Mouse (Mus musculus) gonadal fat pad, adult 2 months (tissue): ENCODE results near the gene Dcaf6. TPM values are rescaled to one million over a fixed set of nuclear protein-coding genes. Genes with fewer than 3 reads are reported as not detected.
"Not testable (repeated sequence)": the region's sequence is repeated elsewhere in the genome, so short reads cannot be mapped to it uniquely, and the experiment has no call there.

Experiments
- DNase-seq: peaks from one replicate; pipeline ENCODE4 v3.0.0-alpha.2; 2012; ENCODE audit warnings: low read depth
- polyA plus RNA-seq: library from polyadenylated mRNA; depleted of rRNA; stranded (reverse); fragments of >200 nt; gene quantifications from 2 replicates; pipeline ENCODE4 v1.2.3, GENCODE M21; 2012

Dcaf6 gene
- polyA plus RNA-seq, 1 experiment: 27.6 TPM

GRCm38 (mm10) chr1:165421357-165421915 is 38.8 kb downstream of the Dcaf6 start:
- no peak for DNase-seq

DNA sequence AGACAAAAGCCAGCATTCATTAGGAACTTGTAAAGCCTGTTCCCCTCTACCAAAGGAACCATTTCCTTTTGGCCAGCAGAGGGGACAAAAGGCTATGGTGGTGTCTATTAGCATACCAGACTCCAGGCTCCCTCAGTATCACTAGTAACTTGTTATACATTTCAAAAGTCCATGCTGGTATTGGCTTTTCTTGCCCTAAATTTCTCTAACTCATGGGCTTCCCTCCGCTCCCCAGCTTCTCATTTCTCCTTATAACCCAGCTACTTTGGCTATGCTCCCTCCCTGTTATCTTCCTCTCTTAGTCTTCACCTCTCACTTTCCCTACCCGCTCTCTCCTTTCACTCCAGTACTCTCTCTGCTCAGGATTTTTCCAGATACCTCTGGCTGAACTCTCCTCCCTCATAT is 63.9 kb downstream of the Dcaf6 start:
- no peak for DNase-seq

DNA sequence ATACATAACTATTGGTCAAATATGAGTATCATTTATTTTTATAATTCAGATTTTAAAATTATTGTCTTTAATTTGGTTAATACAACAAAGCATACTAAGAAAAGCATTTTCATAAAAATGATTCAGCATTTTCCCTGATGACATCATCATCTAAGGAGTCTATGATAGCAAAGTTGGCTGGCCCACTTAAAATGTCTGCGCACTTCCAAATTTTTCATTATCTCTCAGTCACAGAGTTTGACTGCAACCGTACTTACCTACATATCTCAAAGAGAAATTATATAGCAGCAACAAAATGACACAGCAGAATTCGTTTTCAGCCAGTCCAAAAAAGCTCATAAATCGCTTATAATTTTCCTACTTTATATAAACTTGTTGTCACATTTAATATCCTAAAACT is 64.3 kb downstream of the Dcaf6 start:
- no peak for DNase-seq

DNA sequence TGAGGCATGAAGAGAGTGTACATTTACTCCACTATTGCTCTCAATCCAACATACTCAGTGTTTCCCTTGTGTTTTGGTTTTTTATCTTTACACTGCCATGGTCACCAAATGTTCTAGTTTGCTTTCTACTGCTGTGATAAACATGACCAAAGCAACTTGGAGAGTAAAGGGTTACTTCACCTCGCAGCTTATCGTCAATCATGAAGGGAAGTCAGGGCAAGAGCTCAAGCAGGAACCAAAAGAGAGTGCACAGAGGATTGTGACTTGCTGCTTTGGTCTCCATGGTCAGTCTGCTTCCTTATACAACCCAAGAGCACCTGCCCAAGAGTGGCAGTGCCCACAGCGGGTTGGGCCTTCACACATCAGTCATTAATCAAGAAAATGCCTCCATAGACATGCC is 65.4 kb downstream of the Dcaf6 start:
- DNase-seq: no peak

- no peak for DNase-seq
Observed at GRCm38 (mm10) chr1:165393033-165393432, 67.2 kb downstream of the Dcaf6 start.

- DNase-seq: peak; percentile 3
Observed at GRCm38 (mm10) chr1:165388716-165389115, 71.6 kb downstream of the Dcaf6 start.

DNA sequence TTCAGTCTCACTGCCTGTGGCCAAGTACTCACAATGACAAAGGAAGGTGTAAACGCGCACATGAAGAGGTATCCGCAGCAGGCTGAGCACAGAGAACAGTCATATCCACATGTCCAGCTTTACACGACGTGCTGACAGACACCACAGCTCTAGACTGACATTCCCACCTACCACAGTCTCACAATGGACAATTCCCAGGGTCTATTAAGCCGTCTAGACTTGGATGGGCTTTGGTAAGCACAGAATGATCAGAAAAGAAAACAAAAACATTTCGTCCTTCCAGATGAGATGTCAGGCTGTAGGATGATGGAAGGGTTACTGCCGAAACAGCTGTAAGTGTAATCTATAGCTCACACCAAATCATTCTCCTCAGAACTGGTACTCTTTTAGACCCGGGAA is 73.8 kb downstream of the Dcaf6 start:
- DNase-seq: no peak

DNA sequence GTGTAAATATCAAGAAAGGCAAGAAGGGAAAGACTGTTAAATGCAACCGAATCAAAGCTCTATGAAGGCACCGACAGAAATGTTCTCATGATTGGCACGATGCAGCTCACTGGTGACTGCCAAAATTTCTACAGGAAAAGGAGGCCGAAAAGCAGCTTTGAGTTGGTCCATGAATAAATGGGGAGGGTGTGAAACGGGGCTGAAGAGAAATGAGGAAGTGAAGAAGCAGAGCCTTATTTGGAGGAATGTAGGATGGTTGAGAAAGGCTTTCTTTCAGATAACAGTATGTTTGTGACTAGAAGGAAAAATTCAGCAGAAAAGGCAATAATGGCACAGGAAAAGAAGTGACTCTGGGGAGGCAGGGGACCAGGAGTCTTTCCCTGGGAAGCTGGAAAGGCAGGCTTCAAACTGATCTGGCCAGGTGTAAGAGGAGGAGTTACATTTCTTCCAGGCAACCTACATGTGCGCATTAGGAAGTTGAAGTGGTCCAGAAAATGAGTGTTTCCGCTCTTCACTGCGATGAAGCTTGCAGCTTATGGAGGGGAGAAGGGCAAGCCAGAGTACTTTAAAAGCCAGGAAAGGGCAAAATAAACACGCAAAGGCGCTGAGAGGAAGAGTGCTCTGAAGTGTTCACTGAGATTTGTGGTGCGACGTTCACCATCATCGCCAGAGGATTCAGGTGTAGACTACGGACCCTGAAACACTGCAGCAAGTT is 74.3 kb downstream of the Dcaf6 start:
- DNase-seq: no peak

- DNase-seq: no peak
Observed at GRCm38 (mm10) chr1:165373839-165374238, 86.4 kb downstream of the Dcaf6 start.

DNA sequence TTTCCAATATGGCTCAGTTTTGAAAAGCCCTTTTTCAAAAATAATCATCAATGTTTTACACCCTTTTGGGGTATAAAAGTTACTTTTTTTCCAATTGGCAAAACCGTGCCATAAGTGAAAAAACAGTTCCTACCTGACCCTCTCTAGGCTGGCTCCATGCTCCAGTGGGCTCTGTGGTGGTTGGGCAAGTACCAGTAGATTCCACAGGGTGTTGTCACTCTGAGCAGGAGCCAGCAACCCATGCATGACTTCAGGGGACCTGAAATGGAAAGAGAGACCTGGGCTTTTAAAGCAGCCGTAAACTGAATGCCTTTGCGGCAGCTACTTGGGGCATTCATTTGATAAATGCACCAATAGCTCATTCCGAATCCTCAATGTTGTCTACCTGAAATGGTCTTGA is 89.3 kb downstream of the Dcaf6 start:
- DNase-seq: no peak

DNA sequence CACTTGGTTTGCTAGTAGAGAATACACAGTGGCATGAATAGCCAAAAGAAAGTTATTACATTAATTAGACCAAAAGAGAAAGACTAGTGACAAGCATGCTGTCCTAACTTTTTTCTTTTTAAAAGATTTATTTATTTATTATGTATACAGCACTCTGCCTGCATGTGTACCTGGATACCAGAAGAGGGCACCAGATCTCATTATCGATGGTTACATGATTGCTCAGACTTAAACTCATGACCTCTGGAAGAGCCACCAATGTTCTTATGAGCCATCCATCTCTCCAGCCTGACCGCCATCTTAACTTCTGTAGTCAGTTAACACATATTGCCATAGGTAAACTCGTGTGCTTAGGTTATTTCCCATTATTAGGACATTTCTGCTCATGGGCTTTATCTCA is 95.2 kb downstream of the Dcaf6 start:
- DNase-seq: no peak

GRCm38 (mm10) chr1:165363271-165363670 is 97.0 kb downstream of the Dcaf6 start:
- peak; percentile 36 for DNase-seq

DNA sequence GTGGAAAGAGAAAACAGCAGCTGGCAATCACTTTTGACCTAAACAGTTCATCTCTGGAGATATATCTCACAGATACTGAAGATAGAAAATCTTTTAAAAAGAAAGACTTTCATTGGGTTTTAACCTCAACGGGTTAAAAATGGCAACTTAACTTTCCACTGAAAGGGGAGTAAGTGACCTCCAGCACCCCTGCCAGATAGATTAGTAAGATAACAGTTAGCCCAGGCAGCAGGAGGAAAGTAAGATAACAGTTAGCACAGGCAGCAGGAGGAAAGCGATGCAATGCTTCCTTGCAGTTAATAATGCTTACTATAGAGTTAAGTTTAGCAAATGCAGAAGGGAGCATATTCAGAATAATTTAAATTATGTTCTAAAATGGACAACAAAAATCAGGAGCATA is 103.9 kb downstream of the Dcaf6 start:
- no peak for DNase-seq

DNA sequence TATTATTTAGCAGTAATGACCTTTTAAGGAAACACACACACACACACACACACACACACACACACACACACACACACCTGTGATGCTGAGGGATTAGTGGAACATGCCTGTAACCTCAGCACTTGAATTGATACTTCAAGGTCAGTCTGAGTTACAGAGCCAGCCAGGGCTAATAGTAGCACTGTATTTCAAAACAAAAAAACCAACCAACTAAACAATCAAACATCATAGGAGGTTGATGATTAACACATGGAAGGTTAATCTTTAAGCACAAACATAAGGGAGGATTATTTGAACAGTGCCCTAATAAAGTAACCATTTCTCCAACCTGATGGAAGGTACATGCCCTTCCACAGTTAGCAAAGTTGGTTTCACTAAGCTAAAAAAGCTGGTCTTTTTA is 111.6 kb downstream of the Dcaf6 start:
- no peak for DNase-seq

GRCm38 (mm10) chr1:165344453-165344852 is 115.8 kb downstream of the Dcaf6 start:
- no peak for DNase-seq

DNA sequence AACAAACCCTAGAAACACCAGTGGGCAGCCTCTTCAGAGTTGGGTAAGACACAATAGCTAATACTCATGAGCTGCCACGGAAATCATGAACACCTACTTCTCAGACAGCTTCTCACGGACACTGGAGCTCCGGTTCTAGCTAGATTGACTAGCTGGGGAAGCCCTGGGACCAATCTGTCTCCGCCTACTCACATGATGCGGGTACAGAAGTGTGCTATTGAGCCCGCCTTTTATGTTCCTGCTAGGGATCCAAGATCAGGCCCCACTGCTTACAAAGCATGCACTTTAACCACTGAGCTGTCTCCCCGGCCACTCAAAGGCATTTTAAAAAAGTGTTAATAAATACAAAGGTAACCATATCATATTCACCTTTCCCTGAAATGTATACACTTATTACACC is 118.1 kb downstream of the Dcaf6 start:
- no peak for DNase-seq

DNA sequence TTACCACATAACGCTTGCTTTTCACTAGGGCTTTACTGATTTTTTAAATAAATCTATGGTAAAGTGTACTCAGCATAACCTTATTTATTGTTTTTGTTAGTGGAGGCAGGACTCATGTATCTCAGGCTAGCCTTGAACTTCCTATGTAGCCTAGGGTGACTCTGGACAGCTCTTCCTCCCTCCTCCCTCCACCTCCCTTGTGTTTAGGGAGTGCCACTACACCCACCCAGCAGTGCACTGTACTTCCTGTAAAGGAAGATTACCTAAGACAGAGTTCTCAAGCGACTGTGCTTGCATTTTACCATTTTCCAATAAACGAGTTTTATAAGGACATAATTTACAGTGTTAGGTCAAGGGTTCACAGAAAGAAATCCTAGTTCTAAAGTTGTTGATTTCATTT is 127.5 kb downstream of the Dcaf6 start:
- no peak for DNase-seq

GRCm38 (mm10) chr1:165330859-165331258 is 129.4 kb downstream of the Dcaf6 start:
- no peak for DNase-seq

DNA sequence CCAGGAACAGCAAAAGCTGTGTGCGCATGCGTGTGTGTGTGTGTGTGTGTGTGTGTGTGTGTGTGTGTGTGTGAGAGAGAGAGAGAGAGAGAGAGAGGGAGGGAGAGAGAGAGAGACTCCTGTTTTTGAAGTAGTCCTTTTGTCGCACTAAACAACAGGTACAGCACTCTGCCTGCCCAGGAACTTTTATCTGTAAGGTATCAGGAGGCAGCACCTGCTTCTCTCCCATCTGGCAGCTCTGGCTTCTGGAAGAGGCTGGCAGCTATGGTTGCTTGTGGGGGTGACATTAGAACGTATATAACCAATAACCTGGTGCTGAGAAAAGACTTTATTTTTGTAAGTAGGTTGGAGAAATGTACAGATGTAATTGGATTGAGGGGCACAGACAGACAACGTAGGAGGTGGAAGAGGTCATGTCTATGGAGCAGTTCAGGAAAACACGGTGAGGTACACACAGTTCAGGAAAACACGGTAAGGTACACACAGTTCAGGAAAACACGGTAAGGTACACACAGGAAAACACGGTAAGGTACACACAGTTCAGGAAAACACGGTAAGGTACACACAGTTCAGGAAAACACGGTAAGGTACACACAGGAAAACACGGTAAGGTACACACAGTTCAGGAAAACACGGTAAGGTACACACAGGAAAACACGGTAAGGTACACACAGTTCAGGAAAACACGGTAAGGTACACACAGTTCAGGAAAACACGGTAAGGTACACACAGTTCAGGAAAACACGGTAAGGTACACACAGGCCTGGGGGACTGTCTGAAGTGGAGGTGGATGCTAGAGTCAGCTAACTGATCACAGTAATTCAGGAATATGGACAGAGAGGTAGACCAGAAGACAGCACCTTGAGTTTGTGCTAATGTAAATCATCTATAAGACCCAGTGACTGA is 131.6 kb downstream of the Dcaf6 start:
- not testable (repeated sequence) for DNase-seq

- DNase-seq: no peak
Observed at GRCm38 (mm10) chr1:165327831-165328230, 132.4 kb downstream of the Dcaf6 start.

DNA sequence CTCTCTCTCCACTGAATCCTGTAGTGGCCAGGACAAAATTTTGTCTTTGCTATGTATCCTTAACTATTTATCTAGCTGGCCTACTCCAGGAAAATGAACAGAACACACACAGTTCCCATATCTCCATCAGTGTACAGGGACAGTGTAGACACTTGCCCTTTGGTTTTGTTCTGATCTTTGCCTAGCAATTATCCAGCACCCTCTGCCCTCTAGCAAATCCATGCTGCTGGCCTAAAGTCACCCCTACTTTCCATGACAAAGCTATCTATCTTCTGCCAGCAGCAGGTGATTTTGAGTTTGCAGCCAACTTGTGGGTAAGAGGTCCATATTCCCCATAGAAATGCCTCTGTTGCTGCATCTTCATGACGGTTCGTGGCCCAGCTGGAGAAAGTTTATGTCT is 132.9 kb downstream of the Dcaf6 start:
- DNase-seq: no peak

DNA sequence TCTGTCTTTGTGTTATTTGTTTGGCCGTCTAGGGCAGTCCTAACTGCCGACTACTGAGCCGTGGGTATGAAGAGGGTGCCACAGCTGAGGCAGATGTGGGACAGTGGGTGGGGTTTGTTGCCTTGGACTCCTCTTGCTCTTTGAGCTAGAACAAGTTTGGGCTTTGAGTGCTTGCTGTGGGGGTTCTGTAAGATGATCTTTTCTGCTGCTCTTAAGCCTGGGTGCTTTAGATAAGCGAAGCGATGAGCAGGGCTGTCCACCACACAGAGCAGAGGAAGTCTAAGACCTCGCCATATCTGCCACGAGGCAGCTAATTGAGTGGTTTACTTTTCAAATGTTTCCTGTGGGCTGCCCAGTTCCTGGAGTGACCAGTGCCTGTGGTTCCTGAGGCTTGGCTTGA is 137.3 kb downstream of the Dcaf6 start:
- no peak for DNase-seq

- no peak for DNase-seq
Observed at GRCm38 (mm10) chr1:165321891-165322290, 138.4 kb downstream of the Dcaf6 start.
